Mouse (Mus musculus) CD4-positive, CD25-positive, alpha-beta regulatory T cell, adult 4 months (primary cell): ENCODE results near the gene Banf2. TPM values are rescaled to one million over a fixed set of nuclear protein-coding genes. Genes with fewer than 3 reads are reported as not detected.

Source experiments
- ATAC-seq: one replicate; pipeline ENCODE4 v1.8.0; 2017
- polyA plus RNA-seq, 2 experiments: library from polyadenylated mRNA; unstranded; fragments of 100-300 nt; shearing (Covaris generic); gene quantifications; one replicate each; pipeline ENCODE4 v1.2.1; 2017

Gene Banf2
- polyA plus RNA-seq, 2 experiments from 2014 or later: not detected

GRCm38 (mm10) chr2:144107374-144107773 lies 74.5 kb downstream of the Banf2 start:
- no peak for ATAC-seq

GRCm38 (mm10) chr2:144107810-144108209 lies 75.0 kb downstream of the Banf2 start:
- ATAC-seq: no peak

GRCm38 (mm10) chr2:144108376-144108775 lies 75.5 kb downstream of the Banf2 start:
- ATAC-seq: no peak

- ATAC-seq: no peak
Observed at GRCm38 (mm10) chr2:144111966-144112365, 79.1 kb downstream of the Banf2 start.

- ATAC-seq: no peak
Observed at GRCm38 (mm10) chr2:144112666-144113065, 79.8 kb downstream of the Banf2 start.

- ATAC-seq: no peak
Observed at GRCm38 (mm10) chr2:144118061-144118460, 85.2 kb downstream of the Banf2 start.

- ATAC-seq: no peak
Observed at GRCm38 (mm10) chr2:144120186-144120823, 87.4 kb downstream of the Banf2 start.

GRCm38 (mm10) chr2:144122068-144122467 lies 89.2 kb downstream of the Banf2 start:
- ATAC-seq: no peak

Other genes starting within 250 kb of the Banf2 start
- not detected for gene Bfsp1, start 169.9 kb upstream of the Banf2 start, polyA plus RNA-seq
- 10 to 100 TPM; 26.4 to 27.2 TPM for gene Dstn, start 117.7 kb upstream of the Banf2 start, polyA plus RNA-seq
- 10 to 100 TPM; 35.6 to 47.4 TPM for gene Rrbp1, start 21.8 kb upstream of the Banf2 start, polyA plus RNA-seq
- gene Mgme1, start 237.6 kb downstream of the Banf2 start, polyA plus RNA-seq: 10 to 100 TPM in 1 of 2 experiments, 1 to 10 TPM in 1; 7.7 to 13.6 TPM
- 10 to 100 TPM; 57.7 to 79.5 TPM for gene Snx5, start 237.8 kb downstream of the Banf2 start, polyA plus RNA-seq